In genomic region chr9:67397756-67398155, GRCm38 (mm10) we compare ENCODE assay signal across 12 mouse cellular contexts.
"Had no signal": no experiment of that assay in that cellular context is flagged by ENCODE, and none has a peak within 500 bp of the region (broad histone marks: within the 10 kb centered on the region; RNA-seq: fewer than 3 reads in every experiment).

No protein-coding gene starts in this region.

- H3K27me3 ChIP-seq: kidney, embryonic 15.5 days; liver, embryonic 13.5 days; lung, embryonic 15.5 days had no signal

- H3K9ac ChIP-seq: kidney, embryonic 15.5 days; liver, embryonic 13.5 days; lung, embryonic 15.5 days had no signal

- DNase-seq: kidney, adult 18-20 months; layer of hippocampus, postnatal 36 days; liver, embryonic 13.5 days; midbrain, embryonic 14.5 days; thymus, adult 18-20 months; thymus, postnatal 36 days had no signal

- H3K36me3 ChIP-seq: kidney, embryonic 15.5 days; liver, embryonic 13.5 days; lung, embryonic 15.5 days had no signal

- H3K4me1 ChIP-seq: kidney, embryonic 15.5 days; liver, embryonic 13.5 days; lung, embryonic 15.5 days had no signal

- H3K4me2 ChIP-seq: kidney, embryonic 15.5 days; liver, embryonic 13.5 days; lung, embryonic 15.5 days; midbrain, embryonic 11.5 days had no signal

- H3K9me3 ChIP-seq: kidney, embryonic 15.5 days; liver, embryonic 13.5 days; lung, embryonic 15.5 days had no signal

- H3K27ac ChIP-seq: kidney, embryonic 15.5 days; left cerebral cortex, adult 2 months; liver, embryonic 13.5 days; lung, embryonic 15.5 days had no signal

- H3K4me3 ChIP-seq: kidney, embryonic 15.5 days; left cerebral cortex, adult 2 months; liver, embryonic 13.5 days; lung, embryonic 15.5 days had no signal

- ATAC-seq: inflammation-experienced regulatory T-cells, adult 6 months; intestine, embryonic 16.5 days had no signal
